Mouse (Mus musculus) liver, embryonic 14.5 days (tissue): ENCODE measurements around the gene Fbxw7. TPM values are rescaled to one million over a fixed set of nuclear protein-coding genes. Genes with fewer than 3 reads are reported as not detected.

Source experiments
- ATAC-seq: fragments of 200-750 bp; cut with Nextera tagmentation; 2 replicates; pipeline ENCODE4 v1.8.0; 2017; ENCODE audit warnings: moderate number of reproducible peaks, mild to moderate bottlenecking, moderate library complexity; ENCODE audit not compliant: insufficient read depth
- DNase-seq, 3 experiments: peaks; one replicate each; pipeline ENCODE4 v3.0.0-alpha.2; 2012 to 2013; ENCODE audit warnings: low read depth in 3 of 3, low spot score in 3 of 3
- H3K27ac ChIP-seq: fragments of 300-500 bp; sonication (generic); 2 replicates; pipeline ENCODE4 v1.5.1; 2014; ENCODE audit warnings: moderate library complexity, mild to moderate bottlenecking, control low read depth, inconsistent platforms
- H3K27me3 ChIP-seq: fragments of 300-500 bp; sonication (generic); 2 replicates; pipeline ENCODE4 v1.6.1; 2014; ENCODE audit warnings: mild to moderate bottlenecking, low read length, moderate library complexity; ENCODE audit not compliant: control insufficient read depth, insufficient read depth
- H3K36me3 ChIP-seq: fragments of 300-500 bp; sonication (generic); replicated peaks from 2 replicates; pipeline ENCODE4 v1.6.1; 2014; ENCODE audit warnings: low read depth; ENCODE audit not compliant: control insufficient read depth, insufficient read depth
- H3K4me1 ChIP-seq, 2 experiments: fragments of 200-500 bp in 1 of 2; fragments of 300-500 bp in 1 of 2; sonication (generic) in 1 of 2; replicated peaks; 2 replicates each; pipeline ENCODE4 v1.6.1; 2012 to 2014; ENCODE audit warnings: antibody characterized with exemption in 1 of 2, inconsistent platforms in 1 of 2, low read length in 1 of 2; ENCODE audit not compliant: control insufficient read depth in 2 of 2, insufficient read depth in 2 of 2
- H3K4me2 ChIP-seq: fragments of 300-500 bp; sonication (generic); 2 replicates; pipeline ENCODE4 v1.6.1; 2014; ENCODE audit warnings: low read depth, mild to moderate bottlenecking, control low read depth, moderate library complexity
- H3K4me3 ChIP-seq, 2 experiments: fragments of 200-500 bp in 1 of 2; fragments of 300-500 bp in 1 of 2; sonication (generic) in 1 of 2; 2 replicates each; pipeline ENCODE4 v1.5.1; 2012 to 2014; ENCODE audit warnings: low read depth in 2 of 2, low read length in 2 of 2, mild to moderate bottlenecking in 2 of 2, control low read depth in 1 of 2, inconsistent platforms in 1 of 2, moderate library complexity in 1 of 2; ENCODE audit not compliant: insufficient read depth in 1 of 2
- H3K9ac ChIP-seq: fragments of 300-500 bp; sonication (generic); replicated peaks from 2 replicates; pipeline ENCODE4 v1.6.1; 2014; ENCODE audit warnings: mild to moderate bottlenecking, control low read depth, moderate library complexity
- H3K9me3 ChIP-seq: fragments of 300-500 bp; sonication (generic); 2 replicates; pipeline ENCODE4 v1.6.1; 2016; ENCODE audit warnings: low read length, mixed read lengths; ENCODE audit not compliant: control insufficient read depth
- CTCF ChIP-seq: IDR thresholded peaks from 2 replicates; pipeline ENCODE4 v1.5.1; 2016; ENCODE audit warnings: antibody characterized with exemption, low read depth, control low read depth
- EP300 ChIP-seq: IDR thresholded peaks from 2 replicates; pipeline ENCODE4 v1.6.1; 2016; ENCODE audit warnings: antibody characterized with exemption, low read depth
- WGBS: fragments of 180-500 bp; shearing (Covaris S2); extraction: QIAGEN DNeasy Blood & Tissue Kit; methylation state at CpG from one replicate; pipeline ENCODE4 v1.1.7; 2014; ENCODE audit not compliant: insufficient replicate concordance; 5-methylcytosine and 5-hydroxymethylcytosine counted together
- polyA plus RNA-seq, 2 experiments: library from polyadenylated mRNA; depleted of rRNA in 1 of 2; stranded (reverse) in 1 of 2; unstranded in 1 of 2; fragments of >200 nt; fragmentation: Nextera tagmentation in 1 of 2; extraction: Ambion mirVana in 1 of 2; gene quantifications; 2 replicates each; pipeline versions ENCODE4 v1.2.1 to v1.2.3; 2012 to 2014

The Fbxw7 gene
- polyA plus RNA-seq, 2 experiments, result 2.4 to 2.5 TPM

DNA sequence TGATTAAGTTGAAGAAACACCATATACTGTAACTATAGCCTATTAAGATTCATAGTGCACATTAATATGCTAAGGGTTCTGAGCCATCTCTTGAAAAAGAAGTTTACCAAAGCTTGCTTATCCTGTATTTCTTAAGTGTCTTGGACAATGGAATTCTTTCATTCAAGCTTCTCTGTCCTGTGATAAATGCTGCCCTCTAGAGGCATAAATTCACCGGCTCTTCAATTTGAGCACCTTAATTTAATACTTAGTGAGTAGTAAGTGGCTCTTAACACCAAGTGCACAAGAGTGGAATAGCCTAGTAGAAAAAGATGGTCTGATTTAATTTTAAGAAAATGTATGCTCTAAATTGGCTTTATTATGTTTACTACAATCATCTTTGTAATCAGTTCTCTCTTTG is 28.5 kb downstream of the Fbxw7 start:
- WGBS, result 23% methylated on average over 1 of the region's 1 CpGs
- Histone ChIP-seq H3K36me3 (no peaks in the 10 kb centered on the region), H3K27ac (no peak overlapping the region), H3K4me2 (no peak overlapping the region), H3K9ac (no peak overlapping the region), H3K4me1 (peaks cover 2% of the 10 kb centered on the region in 2 experiments), H3K9me3 (no peaks in the 10 kb centered on the region), H3K27me3 (no peaks in the 10 kb centered on the region), H3K4me3 (no peak overlapping the region)
- peak; percentile 61 for TF ChIP-seq CTCF
- no peak for TF ChIP-seq EP300
- DNase-seq (peak; percentile 38 to 55 (median 39)), ATAC-seq (no peak)

DNA sequence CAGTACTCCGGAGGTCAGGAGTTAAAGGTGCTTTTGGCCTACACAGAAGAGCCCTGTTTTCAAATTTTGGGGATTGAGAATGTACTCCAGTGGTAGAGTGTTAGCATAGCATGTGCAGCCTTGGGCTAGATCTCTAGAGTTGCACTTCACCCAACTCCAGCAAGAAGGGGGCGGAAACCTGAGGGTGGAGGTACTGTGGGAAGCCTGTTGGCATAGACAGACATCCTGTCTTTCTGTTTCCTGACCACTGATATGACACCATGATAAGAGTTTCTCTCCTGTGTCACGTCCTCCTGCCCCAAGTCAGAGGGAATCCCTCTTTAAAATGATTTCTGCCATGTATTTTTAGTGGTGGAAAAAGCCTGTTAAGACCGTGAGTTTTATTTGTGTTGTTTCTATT is 33.7 kb downstream of the Fbxw7 start:
- WGBS, result 31% methylated on average over 4 of the region's 4 CpGs
- H3K36me3 ChIP-seq, result no peaks in the 10 kb centered on the region
- no peaks in the 10 kb centered on the region for H3K9me3 ChIP-seq
- no peaks in the 10 kb centered on the region for H3K27me3 ChIP-seq
- H3K4me3 ChIP-seq, result no peak overlapping the region
- H3K9ac ChIP-seq, result no peak overlapping the region
- no peak overlapping the region for H3K4me2 ChIP-seq
- no peak overlapping the region for H3K27ac ChIP-seq
- H3K4me1 ChIP-seq, result peaks cover 5 to 18% of the 10 kb centered on the region in 2 experiments
- no peak for TF ChIP-seq CTCF
- no peak for TF ChIP-seq EP300
- ATAC-seq, result no peak
- DNase-seq, result no peak

DNA sequence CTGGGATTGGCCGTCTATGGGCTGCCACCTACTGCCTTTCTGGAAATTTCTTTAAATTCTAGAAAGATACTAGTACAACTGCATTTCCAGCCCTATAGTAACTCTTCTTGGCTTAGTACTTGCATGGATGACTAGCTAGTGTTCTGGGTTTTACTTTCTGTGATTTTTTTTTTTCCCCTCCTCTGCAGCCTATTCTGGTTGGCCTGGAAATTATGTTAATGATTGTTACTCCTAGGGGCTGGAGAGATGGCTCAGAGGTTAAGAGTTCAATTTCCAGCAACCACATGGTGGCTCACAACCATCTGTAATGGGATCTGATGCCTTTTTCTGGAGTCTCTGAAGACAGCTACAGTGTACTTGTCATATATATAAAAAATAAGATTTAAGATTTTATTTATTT is 35.4 kb downstream of the Fbxw7 start:
- H3K4me1 ChIP-seq, result peaks cover 5 to 24% of the 10 kb centered on the region in 2 experiments
- TF ChIP-seq CTCF, result no peak
- TF ChIP-seq EP300, result no peak
- H3K27me3 ChIP-seq, result no peaks in the 10 kb centered on the region
- no peaks in the 10 kb centered on the region for H3K36me3 ChIP-seq
- 73% methylated on average over 1 of the region's 1 CpGs for whole genome bisulfite sequencing
- no peak overlapping the region for H3K4me2 ChIP-seq
- no peak overlapping the region for H3K4me3 ChIP-seq
- DNase-seq (no peak), ATAC-seq (no peak)
- H3K9ac ChIP-seq, result no peak overlapping the region
- H3K9me3 ChIP-seq, result no peaks in the 10 kb centered on the region
- no peak overlapping the region for H3K27ac ChIP-seq

DNA sequence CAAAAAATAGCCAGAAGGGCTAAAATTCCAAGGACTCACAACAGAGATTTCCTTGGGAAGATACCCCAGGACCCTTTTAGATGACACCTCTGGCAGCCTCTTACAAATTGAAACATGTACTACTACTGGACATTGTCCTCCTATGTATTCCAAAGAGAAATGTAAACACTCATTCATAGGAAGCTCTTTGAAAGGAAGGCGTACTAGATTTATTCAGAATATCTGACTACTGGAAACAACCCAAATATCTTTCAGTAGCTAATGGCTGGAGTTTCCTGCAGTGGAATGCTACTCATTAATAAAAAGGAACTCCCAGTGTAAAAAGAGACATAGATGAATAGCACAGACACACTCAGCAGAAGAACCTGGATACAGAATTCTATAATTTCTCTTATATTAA is 36.7 kb downstream of the Fbxw7 start:
- Histone ChIP-seq H3K27me3 (no peaks in the 10 kb centered on the region), H3K27ac (no peak overlapping the region), H3K9ac (no peak overlapping the region), H3K4me3 (no peak overlapping the region), H3K36me3 (no peaks in the 10 kb centered on the region), H3K4me1 (peaks cover 5 to 24% of the 10 kb centered on the region in 2 experiments), H3K4me2 (no peak overlapping the region), H3K9me3 (no peaks in the 10 kb centered on the region)
- ATAC-seq (no peak), DNase-seq (no peak)
- WGBS, result 67% methylated on average over 1 of the region's 1 CpGs
- TF ChIP-seq CTCF (no peak), EP300 (no peak)

DNA sequence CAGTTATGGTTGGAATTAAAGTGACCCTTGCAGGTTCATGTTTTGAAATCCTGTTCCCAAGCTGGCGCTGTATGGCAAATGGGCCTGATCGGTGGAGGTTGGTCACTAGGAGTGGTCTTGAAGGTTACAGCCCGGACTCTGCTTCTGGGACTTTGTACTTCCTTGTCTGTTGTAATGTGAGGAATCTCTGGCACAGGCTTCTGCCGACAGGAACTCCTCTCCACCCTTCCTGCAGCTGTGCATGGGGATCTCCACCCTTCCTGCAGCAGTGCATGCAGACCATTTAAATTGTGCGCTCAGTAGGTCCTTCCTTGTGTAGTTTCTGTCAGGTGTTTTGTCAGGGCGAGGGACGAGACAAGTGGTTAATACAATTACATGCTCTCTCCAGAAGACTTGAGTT is 37.8 kb downstream of the Fbxw7 start:
- Histone ChIP-seq H3K4me3 (no peak overlapping the region), H3K27me3 (no peaks in the 10 kb centered on the region), H3K4me1 (peaks cover 5 to 26% of the 10 kb centered on the region in 2 experiments), H3K27ac (no peak overlapping the region), H3K36me3 (no peaks in the 10 kb centered on the region), H3K4me2 (no peak overlapping the region), H3K9ac (no peak overlapping the region), H3K9me3 (no peaks in the 10 kb centered on the region)
- WGBS, result 43% methylated on average over 7 of the region's 7 CpGs
- ATAC-seq, result no peak
- TF ChIP-seq EP300 (no peak), CTCF (no peak)
- no peak for DNase-seq
